Mouse (Mus musculus) stomach, embryonic 16.5 days (tissue): ENCODE results near the gene Vstm2l. TPM values are rescaled to one million over a fixed set of nuclear protein-coding genes. Genes with fewer than 3 reads are reported as not detected.

Experiments
- ATAC-seq: fragments of 200-750 bp; cut with Nextera tagmentation; 2 replicates; pipeline ENCODE4 v1.8.0; 2017; ENCODE audit warnings: moderate number of reproducible peaks, moderate TSS enrichment; ENCODE audit not compliant: insufficient read depth, low FRiP score
- H3K27ac ChIP-seq: fragments of 300-500 bp; sonication (generic); 2 replicates; pipeline ENCODE4 v1.5.1; 2014; ENCODE audit warnings: low read length
- H3K27me3 ChIP-seq: fragments of 300-500 bp; sonication (generic); 2 replicates; pipeline ENCODE4 v1.6.1; 2014; ENCODE audit warnings: low read length, control low read depth, mixed read lengths; ENCODE audit not compliant: control insufficient read depth, insufficient read depth
- H3K36me3 ChIP-seq: fragments of 300-500 bp; sonication (generic); 2 replicates; pipeline ENCODE4 v1.6.1; 2014; ENCODE audit warnings: low read length; ENCODE audit not compliant: control insufficient read depth, insufficient read depth
- H3K4me1 ChIP-seq: fragments of 300-500 bp; sonication (generic); 2 replicates; pipeline ENCODE4 v1.6.1; 2014; ENCODE audit warnings: low read length, control low read depth, mixed read lengths; ENCODE audit not compliant: control insufficient read depth, insufficient read depth
- H3K4me2 ChIP-seq: fragments of 300-500 bp; sonication (generic); 2 replicates; pipeline ENCODE4 v1.6.1; 2014; ENCODE audit warnings: low read depth, low read length, mixed read lengths
- H3K4me3 ChIP-seq: fragments of 300-500 bp; sonication (generic); replicated peaks from 2 replicates; pipeline ENCODE4 v1.5.1; 2014; ENCODE audit warnings: mild to moderate bottlenecking, low read length
- H3K9ac ChIP-seq: fragments of 300-500 bp; sonication (generic); 2 replicates; pipeline ENCODE4 v1.6.1; 2014; ENCODE audit warnings: low read length
- H3K9me3 ChIP-seq: fragments of 300-500 bp; sonication (generic); replicated peaks from 2 replicates; pipeline ENCODE4 v1.6.1; 2016; ENCODE audit warnings: low read length, control low read depth; ENCODE audit not compliant: control insufficient read depth
- WGBS: fragments of 180-500 bp; shearing (Covaris S2); extraction: QIAGEN DNeasy Blood & Tissue Kit; methylation state at CpG from one replicate; pipeline ENCODE4 v1.1.7; 2014; 5-methylcytosine and 5-hydroxymethylcytosine counted together
- polyA plus RNA-seq: library from polyadenylated mRNA; unstranded; fragments of >200 nt; fragmentation: Nextera tagmentation; extraction: Ambion mirVana; gene quantifications from 2 replicates; pipeline ENCODE4 v1.2.1, GENCODE M21; 2015

Vstm2l gene
- polyA plus RNA-seq, 1 experiment from 2014 or later = 0.19 TPM

DNA sequence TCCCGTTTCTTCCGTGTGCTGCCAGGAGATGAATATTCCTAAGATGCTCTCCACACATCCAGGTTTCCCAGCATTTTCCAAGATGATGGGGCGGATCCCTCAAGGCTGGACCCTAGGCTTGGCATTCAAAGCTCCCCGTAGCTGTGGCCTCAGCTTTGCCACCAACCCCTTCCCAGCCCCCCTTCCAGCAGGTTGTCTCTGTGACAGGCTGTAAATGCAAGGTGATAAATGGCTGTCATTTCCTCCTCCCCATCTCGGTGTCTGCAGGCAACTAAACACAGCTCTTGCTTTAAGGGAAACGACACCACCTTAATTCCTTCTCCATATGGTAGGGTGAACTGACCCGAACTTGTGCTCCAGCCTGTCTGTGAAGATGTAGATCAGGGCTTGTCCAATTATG lies 61.1 kb downstream of the Vstm2l start:
- no peak overlapping the region for H3K4me2 ChIP-seq
- H3K9me3 ChIP-seq = no peaks in the 10 kb centered on the region
- H3K4me3 ChIP-seq = no peak overlapping the region
- H3K27ac ChIP-seq = no peak overlapping the region
- H3K4me1 ChIP-seq = no peaks in the 10 kb centered on the region
- WGBS = 3% methylated on average over 7 of the region's 7 CpGs
- no peaks in the 10 kb centered on the region for H3K36me3 ChIP-seq
- H3K27me3 ChIP-seq = no peaks in the 10 kb centered on the region; the same call in 1 of the 2 replicates
- ATAC-seq = no peak
- no peak overlapping the region for H3K9ac ChIP-seq

DNA sequence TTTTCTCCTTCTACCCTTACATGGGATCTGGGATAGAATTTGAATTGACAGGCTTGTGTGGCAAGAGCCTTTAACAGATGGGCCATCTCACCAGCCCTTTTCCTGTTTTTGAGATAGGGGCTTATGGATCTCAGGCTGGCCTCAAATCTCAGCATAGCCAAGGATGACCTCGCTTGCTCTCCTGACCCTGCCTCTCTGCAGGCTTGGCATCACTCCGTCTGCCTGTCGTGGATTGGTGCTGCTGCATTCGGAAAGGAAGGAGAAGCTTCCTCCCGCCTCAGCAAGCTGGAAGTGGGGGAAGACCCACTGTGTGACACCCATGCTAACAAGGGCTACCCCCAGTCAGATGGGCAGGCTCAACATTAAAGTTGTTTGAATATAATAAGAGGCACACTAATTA lies 64.8 kb downstream of the Vstm2l start:
- Histone ChIP-seq H3K27ac (no peak overlapping the region), H3K4me2 (no peak overlapping the region), H3K4me1 (no peaks in the 10 kb centered on the region), H3K27me3 (no peaks in the 10 kb centered on the region; the same call in 1 of the 2 replicates), H3K4me3 (no peak overlapping the region), H3K9me3 (no peaks in the 10 kb centered on the region), H3K9ac (no peak overlapping the region), H3K36me3 (no peaks in the 10 kb centered on the region)
- WGBS = 57% methylated on average over 5 of the region's 5 CpGs
- no peak for ATAC-seq

DNA sequence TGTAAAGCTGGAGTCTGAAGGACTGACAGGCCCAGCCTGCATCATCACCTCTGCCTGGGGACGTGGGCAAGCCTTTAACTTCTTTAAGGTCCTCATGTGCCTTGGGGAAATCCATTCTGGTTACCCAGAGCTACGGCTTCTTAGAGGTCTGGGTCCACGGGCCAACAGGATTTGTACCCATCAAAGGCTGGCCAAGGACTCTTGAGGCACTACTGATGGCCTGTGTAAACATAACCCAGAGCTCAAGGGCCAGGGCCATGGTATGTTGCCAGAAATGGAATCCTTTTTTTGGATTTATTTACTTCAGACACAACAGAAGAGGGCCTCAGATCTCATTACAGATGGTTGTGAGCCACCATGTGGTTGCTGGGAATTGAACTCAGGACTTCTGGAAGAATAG lies 68.3 kb downstream of the Vstm2l start:
- no peak overlapping the region for H3K27ac ChIP-seq
- 78% methylated on average over 3 of the region's 3 CpGs for WGBS
- H3K4me1 ChIP-seq = no peaks in the 10 kb centered on the region
- H3K9me3 ChIP-seq = no peaks in the 10 kb centered on the region
- no peaks in the 10 kb centered on the region for H3K36me3 ChIP-seq
- H3K9ac ChIP-seq = no peak overlapping the region
- H3K4me3 ChIP-seq = no peak overlapping the region
- H3K4me2 ChIP-seq = no peak overlapping the region
- no peak for ATAC-seq
- H3K27me3 ChIP-seq = no peaks in the 10 kb centered on the region

DNA sequence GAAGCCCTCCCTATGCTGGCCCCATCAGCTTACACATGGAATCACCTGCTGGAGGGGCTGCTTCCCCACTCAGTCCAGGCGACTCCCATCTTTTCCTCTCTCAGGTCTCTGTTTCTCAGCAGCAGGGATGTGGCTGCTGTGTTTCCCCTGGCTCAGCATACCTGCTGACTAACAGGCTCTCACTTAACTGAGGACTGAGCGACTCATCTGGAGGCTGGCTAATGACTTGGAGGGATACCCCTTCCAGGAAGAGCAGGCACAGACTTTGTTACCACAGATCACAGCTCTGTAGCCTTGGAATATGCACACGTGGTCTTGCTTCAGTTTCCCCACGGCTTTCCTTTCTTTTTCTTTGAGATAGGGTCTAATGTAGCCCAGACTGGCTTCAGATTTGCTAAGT lies 68.8 kb downstream of the Vstm2l start:
- Histone ChIP-seq H3K27me3 (no peaks in the 10 kb centered on the region), H3K9me3 (no peaks in the 10 kb centered on the region), H3K27ac (no peak overlapping the region), H3K4me3 (no peak overlapping the region), H3K9ac (no peak overlapping the region), H3K4me2 (no peak overlapping the region), H3K36me3 (no peaks in the 10 kb centered on the region), H3K4me1 (no peaks in the 10 kb centered on the region)
- WGBS = 91% methylated on average over 4 of the region's 4 CpGs
- ATAC-seq = no peak

DNA sequence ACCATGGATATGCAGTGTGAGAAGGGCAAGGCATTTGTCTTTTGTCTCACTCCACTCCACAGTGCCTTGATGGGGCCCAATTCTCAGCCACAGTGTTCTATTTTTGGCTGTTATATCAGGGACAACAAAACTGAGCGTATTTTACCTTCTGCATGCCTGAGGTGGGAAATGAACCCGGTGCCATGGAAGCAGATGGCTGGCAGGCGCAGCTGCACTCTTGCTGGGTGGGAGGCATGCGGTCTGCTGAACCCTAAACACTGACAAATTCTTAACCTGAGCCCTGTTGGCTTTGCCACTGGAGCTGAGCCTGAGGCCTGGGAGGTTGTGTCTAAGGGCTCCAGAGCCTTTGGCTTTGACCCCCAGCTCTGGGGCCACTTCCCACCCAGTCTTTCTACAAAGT lies 71.2 kb downstream of the Vstm2l start:
- no peaks in the 10 kb centered on the region for H3K36me3 ChIP-seq
- ATAC-seq = no peak
- H3K9me3 ChIP-seq = no peaks in the 10 kb centered on the region
- no peak overlapping the region for H3K4me2 ChIP-seq
- no peak overlapping the region for H3K4me3 ChIP-seq
- WGBS = 86% methylated on average over 4 of the region's 4 CpGs
- no peaks in the 10 kb centered on the region for H3K4me1 ChIP-seq
- H3K27me3 ChIP-seq = no peaks in the 10 kb centered on the region
- H3K27ac ChIP-seq = no peak overlapping the region
- H3K9ac ChIP-seq = no peak overlapping the region

DNA sequence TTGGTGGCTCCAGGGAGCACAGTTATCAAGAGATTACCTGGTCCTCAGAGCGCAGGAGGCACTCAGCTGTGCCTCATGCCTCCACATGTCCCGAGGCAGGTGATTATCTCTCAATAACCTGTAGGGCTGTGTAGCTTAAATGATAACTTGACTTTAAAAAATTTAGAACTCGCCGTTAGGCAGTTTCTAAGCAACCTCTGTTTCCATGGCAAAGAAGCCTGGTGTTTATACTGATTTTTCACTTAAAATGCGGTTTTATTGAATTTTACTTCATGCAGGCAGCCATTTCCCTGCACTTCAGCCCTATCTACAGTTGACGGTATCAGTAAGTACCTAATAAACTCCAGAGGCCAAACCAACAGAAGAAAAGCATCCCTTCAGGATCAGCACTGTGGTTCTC lies 71.8 kb downstream of the Vstm2l start:
- ATAC-seq = no peak
- Histone ChIP-seq H3K4me2 (no peak overlapping the region), H3K36me3 (no peaks in the 10 kb centered on the region), H3K4me3 (no peak overlapping the region), H3K27me3 (no peaks in the 10 kb centered on the region), H3K4me1 (no peaks in the 10 kb centered on the region), H3K9me3 (no peaks in the 10 kb centered on the region), H3K27ac (no peak overlapping the region), H3K9ac (no peak overlapping the region)
- WGBS = 81% methylated on average over 6 of the region's 6 CpGs

DNA sequence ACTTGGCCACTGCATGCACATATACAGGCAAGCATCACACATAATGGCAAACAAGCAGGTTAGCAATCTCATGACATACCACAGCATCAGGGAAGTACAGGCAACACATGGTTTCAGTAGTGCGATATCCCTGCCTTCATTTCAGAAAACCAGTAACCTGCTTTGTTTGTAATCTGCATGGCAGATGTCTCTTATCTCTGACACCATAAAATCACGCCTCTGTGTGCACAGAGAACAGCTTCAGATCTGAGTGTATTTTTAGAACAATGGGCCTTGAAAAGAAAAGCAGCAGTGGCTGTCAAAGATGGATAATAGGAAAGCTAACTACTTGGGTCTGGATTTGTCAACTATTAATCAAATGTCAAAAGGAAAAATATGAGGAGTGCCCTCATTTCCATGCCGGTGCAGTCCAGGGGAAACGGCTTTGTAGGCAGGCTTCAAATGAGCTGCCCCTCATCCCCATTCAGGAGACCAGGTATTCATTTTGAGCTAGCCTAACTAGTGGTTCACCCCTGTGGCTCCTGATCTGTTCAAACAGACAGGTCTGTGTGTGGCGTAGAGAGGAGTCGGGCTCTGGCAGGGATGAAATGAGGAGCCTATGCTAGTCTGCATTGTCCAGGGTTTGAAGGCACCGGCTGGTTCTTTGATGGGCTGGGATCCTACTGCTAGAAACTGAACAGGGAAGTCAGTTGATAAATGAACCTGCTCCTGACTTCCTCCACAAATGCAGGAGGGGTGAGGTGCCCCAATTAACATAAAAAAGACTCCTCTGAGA lies 74.2 kb downstream of the Vstm2l start:
- Histone ChIP-seq H3K4me2 (no peak overlapping the region), H3K27ac (no peak overlapping the region), H3K4me1 (no peaks in the 10 kb centered on the region), H3K9ac (no peak overlapping the region), H3K36me3 (0 out of 2 replicates have a peak, but pooled peaks cover 7% of the 10 kb centered on the region), H3K4me3 (no peak overlapping the region), H3K27me3 (no peaks in the 10 kb centered on the region), H3K9me3 (no peaks in the 10 kb centered on the region)
- 57% methylated on average over 7 of the region's 7 CpGs for WGBS
- ATAC-seq = no peak

DNA sequence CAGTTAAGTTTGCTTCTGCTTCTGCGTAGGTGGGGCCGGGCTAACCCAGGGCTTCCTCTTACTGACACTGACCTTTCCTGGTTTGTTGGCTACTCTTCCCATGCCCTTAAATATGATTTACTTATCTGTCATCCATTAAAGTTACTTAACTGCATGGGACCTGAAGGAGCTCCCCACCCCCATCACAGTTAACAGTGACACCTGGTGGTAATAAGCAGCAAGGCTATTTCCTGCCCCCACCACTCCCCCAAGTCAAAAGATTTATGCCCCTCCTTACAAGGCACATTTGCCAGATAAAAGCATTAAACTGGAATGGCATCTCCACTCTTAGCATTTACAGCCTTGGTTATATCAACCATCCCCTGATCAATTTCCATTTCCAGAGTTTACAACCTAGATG lies 75.5 kb downstream of the Vstm2l start:
- Histone ChIP-seq H3K9me3 (no peaks in the 10 kb centered on the region), H3K4me2 (no peak overlapping the region), H3K4me3 (no peak overlapping the region), H3K9ac (no peak overlapping the region), H3K4me1 (no peaks in the 10 kb centered on the region), H3K27me3 (no peaks in the 10 kb centered on the region), H3K27ac (no peak overlapping the region), H3K36me3 (0 out of 2 replicates have a peak, but pooled peaks cover 7% of the 10 kb centered on the region)
- 79% methylated on average over 2 of the region's 2 CpGs for WGBS
- ATAC-seq = no peak

DNA sequence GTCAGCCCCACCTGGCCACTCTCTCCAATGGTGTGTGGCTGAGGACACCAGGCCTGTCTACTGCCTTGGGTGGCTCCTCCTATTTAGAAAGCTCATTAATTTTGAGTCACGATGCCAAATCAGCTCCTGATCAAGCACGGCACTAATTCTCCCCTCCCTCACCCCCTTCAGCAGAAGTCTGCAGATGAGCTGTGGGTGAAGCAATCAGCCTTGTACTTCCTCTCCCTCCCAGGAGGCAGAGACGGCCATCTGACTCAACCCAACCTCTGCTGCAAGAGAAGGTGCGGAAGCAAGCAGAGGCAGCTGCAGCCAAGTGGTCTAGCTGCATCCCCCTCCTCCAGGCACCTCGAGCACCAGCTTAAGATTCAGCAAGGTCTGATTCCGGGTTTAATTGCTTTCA lies 76.6 kb downstream of the Vstm2l start:
- Histone ChIP-seq H3K9me3 (no peaks in the 10 kb centered on the region), H3K27me3 (no peaks in the 10 kb centered on the region), H3K4me1 (no peaks in the 10 kb centered on the region), H3K36me3 (0 out of 2 replicates have a peak, but pooled peaks cover 11% of the 10 kb centered on the region), H3K27ac (no peak overlapping the region), H3K4me3 (no peak overlapping the region), H3K4me2 (no peak overlapping the region), H3K9ac (no peak overlapping the region)
- 64% methylated on average over 6 of the region's 6 CpGs for WGBS
- no peak for ATAC-seq
